Mouse (Mus musculus) E14TG2a.4 (cell line): ENCODE results near the gene Smyd3.

Experiments
- CTCF ChIP-seq: conservative IDR thresholded peaks from 2 replicates; pipeline ENCODE4 v1.5.1; 2014; ENCODE audit warnings: low read length
- POU5F1 ChIP-seq: IDR thresholded peaks from 2 replicates; pipeline ENCODE4 v1.6.1; 2014; ENCODE audit warnings: low read length, borderline replicate concordance

DNA sequence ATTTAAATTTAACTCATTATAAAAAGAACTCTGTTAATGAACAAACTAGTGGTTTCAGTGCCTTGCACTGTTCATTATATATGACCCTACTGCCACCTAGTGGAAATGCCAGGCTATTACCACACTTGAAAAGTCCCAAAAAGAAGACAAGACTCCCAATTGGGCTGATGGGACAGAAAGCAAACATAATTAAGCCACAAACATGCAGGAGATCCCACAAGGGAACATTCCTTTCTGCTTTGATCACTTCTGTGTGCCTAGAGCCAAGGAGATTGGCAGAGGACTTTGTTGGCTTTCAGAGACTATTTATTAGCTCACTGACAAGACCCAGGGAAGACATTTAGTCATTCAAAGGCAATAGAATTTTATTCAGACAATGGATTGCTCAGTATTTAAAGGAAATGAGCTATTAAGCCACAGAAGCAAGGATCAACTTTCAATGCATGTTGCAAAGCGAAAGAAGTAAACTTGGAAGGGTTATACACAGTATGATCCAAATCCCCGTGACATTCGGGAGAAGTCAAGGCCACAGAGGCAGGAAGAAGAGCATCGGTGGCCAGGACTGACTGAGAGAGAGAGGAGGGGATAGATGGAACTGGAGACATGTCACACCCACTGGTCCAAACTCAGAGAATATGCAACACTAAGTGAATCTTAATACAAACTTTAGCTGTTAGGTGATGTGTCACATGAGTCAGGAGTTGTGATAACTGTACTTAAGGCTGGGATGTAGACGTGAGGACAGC, 40.5 kb downstream of the Smyd3 start:
- TF ChIP-seq CTCF: peak; percentile 75
- no peak for TF ChIP-seq POU5F1
